8 mouse cellular contexts compared by ENCODE assay signal in genomic region chr15:79516171-79517096, GRCm38 (mm10). TPM values are rescaled to one million over a fixed set of nuclear protein-coding genes. Genes with fewer than 3 reads are reported as not detected.
DNase-seq lines count a peak whose midpoint lies in the region; TF ChIP-seq lines count a peak whose summit lies in the region.

Kdelr3 (plus strand) TSS chr15:79516411.

- TF ChIP-seq POLR2A in kidney, adult 2 months (IDR thresholded peaks at IDR 0.05; ENCODE audit: low read depth, low read length): no peak
- TF ChIP-seq POLR2A in lung, adult 2 months (IDR thresholded peaks at IDR 0.05; ENCODE audit: borderline replicate concordance, extremely low read depth, low read depth, low read length): peak; percentile 28; the same call in 1 of the 2 replicates
- 0 out of 2 replicates have a peak, but pooled peaks have one; percentile 6 for TF ChIP-seq POLR2A in olfactory bulb, adult 2 months (IDR thresholded peaks at IDR 0.05; ENCODE audit: insufficient read depth, low read depth, low read length)

- H3K4me1 ChIP-seq in kidney, adult 2 months (ENCODE audit: control insufficient read depth, insufficient read depth, low read length): no peaks in the 10 kb centered on the region; the same call in 1 of the 2 replicates
- 0 out of 2 replicates have a peak, but pooled peaks cover 5% of the 10 kb centered on the region for H3K4me1 ChIP-seq in lung, adult 2 months (ENCODE audit: control insufficient read depth, insufficient read depth, low read length)
- peaks cover 32% of the 10 kb centered on the region for H3K4me1 ChIP-seq in olfactory bulb, adult 2 months (ENCODE audit: control insufficient read depth, insufficient read depth, low read length)

- no peak for TF ChIP-seq CTCF in kidney, adult 2 months (conservative IDR thresholded peaks at IDR 0.05; ENCODE audit: insufficient read depth, insufficient read length, low read depth, low read length)
- TF ChIP-seq CTCF in lung, adult 2 months (IDR thresholded peaks at IDR 0.05; ENCODE audit: insufficient read depth, low read length): no peak
- no peak for TF ChIP-seq CTCF in olfactory bulb, adult 2 months (IDR thresholded peaks at IDR 0.05; ENCODE audit: insufficient read depth, low read depth, low read length)

- no peaks in the 10 kb centered on the region for H3K36me3 ChIP-seq in kidney, adult 2 months (ENCODE audit: control insufficient read depth, insufficient read depth, low read length)

- WGBS in kidney, adult 2 months: 1% methylated on average over 71 of the region's 71 CpGs
- 2% methylated on average over 71 of the region's 71 CpGs for WGBS in lung, adult 2 months
- WGBS in olfactory bulb, adult 2 months: 2% methylated on average over 71 of the region's 71 CpGs

- H3K4me3 ChIP-seq in kidney, adult 2 months (ENCODE audit: insufficient read depth, low read depth, low read length): peak within 1 kb of the TSS; percentile 69
- peak within 1 kb of the TSS; percentile 61 for H3K4me3 ChIP-seq in lung, adult 2 months (replicated peaks; ENCODE audit: extremely low read depth, low read depth, low read length)
- peak within 1 kb of the TSS; percentile 46 for H3K4me3 ChIP-seq in olfactory bulb, adult 2 months (ENCODE audit: insufficient read depth, low read depth, low read length)

- no peak within 1 kb of the TSS for H3K27ac ChIP-seq in kidney, adult 2 months (ENCODE audit: insufficient read depth, low read depth, low read length)
- H3K27ac ChIP-seq in olfactory bulb, adult 2 months (ENCODE audit: insufficient read depth, low read depth, low read length): no peak within 1 kb of the TSS

- H3K27me3 ChIP-seq in kidney, adult 2 months (replicated peaks; ENCODE audit: control insufficient read depth, insufficient read depth, low read length): no peaks in the 10 kb centered on the region

- DNase-seq in cerebellum, adult 18-20 months: peak; percentile 23 to 41
- DNase-seq in cerebellum, adult 9-10 months: no peak
- peak; percentile 51 for DNase-seq in embryo, embryonic 11.5 days (ENCODE audit: low read depth, low spot score)
- DNase-seq in heart, adult 8-10 months (ENCODE audit: low spot score): peak; percentile 74
- DNase-seq in kidney, adult 2 months: peak; percentile 67
- DNase-seq in lung, adult 2 months: peak; percentile 69
- no peak for DNase-seq in B cell, adult 2 months

RNA-seq across cellular contexts. Expression of gene Kdelr3, which starts in this region (rescaled TPM):
- total RNA-seq in heart, adult 8-10 months (2022): 1 to 10 TPM; 4.3 to 5.2 (median 4.5) TPM
- polyA plus RNA-seq in kidney, adult 2 months (2012; rRNA removed): 5.9 and 7.8 TPM in 2 replicates
- polyA plus RNA-seq in lung, adult 2 months (2012; rRNA removed): 16.9 and 19.4 TPM in 2 replicates
- polyA plus RNA-seq in olfactory bulb, adult 2 months (2012; ENCODE audit: insufficient read depth, insufficient read length, low replicate concordance, missing spikeins): not detected in 2 replicates

Comparison
In these comparisons a context has a peak if more than half of its experiments do, and no peak if none do; other contexts are left out.
1. DNase-seq: peak in cerebellum, adult 18-20 months (2 of 2), embryo, embryonic 11.5 days (single experiment), heart, adult 8-10 months (single experiment), kidney, adult 2 months (single experiment) and lung, adult 2 months (single experiment); none in cerebellum, adult 9-10 months (single experiment) and B cell, adult 2 months (0 of 2).
2. Peak in every context shown above with its lines, with median percentiles within 50 percentile points of each other: H3K4me3 ChIP-seq.